Mouse (Mus musculus) C2C12 (cell line): ENCODE measurements at regions not wholly inside any gene's neighbourhood (a gene's known extent, or its start where the extent isn't known, plus 50 kb on each side); places are given as distances from the start of the nearest gene placed in this dataset.

Experiments used
- CEBPB ChIP-seq: IDR thresholded peaks from one replicate; pipeline ENCODE4 v1.6.1; 2011; ENCODE audit warnings: low read depth, mild to moderate bottlenecking, control low read depth, moderate library complexity
- CTCF ChIP-seq: IDR thresholded peaks from one replicate; pipeline ENCODE4 v1.5.1; 2011; ENCODE audit not compliant: control insufficient read depth, insufficient read depth, insufficient read length
- MAX ChIP-seq: IDR thresholded peaks from one replicate; pipeline ENCODE4 v1.6.1; 2011; ENCODE audit warnings: mild to moderate bottlenecking, control low read depth
- MYOG ChIP-seq: IDR thresholded peaks from one replicate; pipeline ENCODE4 v1.6.1; 2011; ENCODE audit not compliant: control insufficient read depth, insufficient read length; ENCODE audit errors: extremely low read depth
- USF1 ChIP-seq: IDR thresholded peaks from one replicate; pipeline ENCODE4 v1.6.1; 2011; ENCODE audit warnings: low read depth, mild to moderate bottlenecking, control low read depth, moderate library complexity

DNA sequence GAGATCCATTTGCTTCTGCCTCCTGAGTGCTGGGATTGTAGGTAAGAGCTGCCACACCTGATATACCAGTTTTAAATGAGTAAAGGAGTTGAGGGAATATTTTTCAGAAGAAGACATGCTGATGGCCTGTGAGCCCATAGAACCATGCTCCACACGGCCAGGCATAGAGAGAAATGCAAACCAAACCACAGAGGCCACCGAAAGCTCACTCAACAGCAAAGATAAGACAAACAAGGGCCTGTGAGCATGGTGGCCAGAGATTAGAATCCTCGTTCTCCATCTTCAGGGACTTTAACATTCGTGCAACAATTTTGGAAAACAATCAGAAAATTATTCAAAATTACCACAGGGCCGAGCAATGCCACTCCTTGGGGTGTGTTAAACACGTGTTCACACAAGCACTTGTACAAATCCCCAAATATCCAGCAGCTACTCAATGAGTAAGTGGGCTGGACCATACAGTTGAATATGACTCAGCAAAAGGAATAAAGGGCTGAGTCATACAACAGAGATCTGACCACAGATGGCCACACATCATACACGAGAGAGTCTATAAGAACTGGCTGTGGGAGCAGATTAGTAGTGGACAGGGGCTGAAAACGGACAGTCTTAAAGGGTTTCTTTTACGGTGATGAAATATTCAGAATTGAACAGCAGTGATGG is 147.8 kb upstream of the Dapk1 start:
- TF ChIP-seq MAX (peak; percentile 97), CTCF (no peak), MYOG (no peak), USF1 (peak; percentile 77), CEBPB (peak; percentile 39)
